Mouse (Mus musculus) small intestine, adult 2 months (tissue): ENCODE measurements around the gene Kcnk3.

Source experiments
- CTCF ChIP-seq: fragments of 200-500 bp; IDR thresholded peaks from 2 replicates; pipeline ENCODE4 v1.5.1; 2012; ENCODE audit warnings: low read depth, mild to moderate bottlenecking, control low read depth, inconsistent platforms, low read length, moderate library complexity, mixed read lengths; ENCODE audit not compliant: insufficient replicate concordance, insufficient read length; ENCODE audit errors: extremely low read depth
- POLR2A ChIP-seq: fragments of 200-500 bp; IDR thresholded peaks from 2 replicates; pipeline ENCODE4 v1.6.1; 2012; ENCODE audit warnings: low read depth, mild to moderate bottlenecking, control low read depth, inconsistent platforms, low read length, moderate library complexity

GRCm38 (mm10) chr5:30665968-30666367, 78.0 kb downstream of the Kcnk3 start:
- TF ChIP-seq POLR2A (no peak), CTCF (no peak)
